Mouse (Mus musculus) adipocyte (in vitro differentiated cells): Measurements from ENCODE around the gene Ago1.

Source experiments
- DNase-seq: peaks from one replicate; pipeline ENCODE4 v3.0.0-alpha.2; 2016; ENCODE audit warnings: low spot score

Ago1 gene

DNA sequence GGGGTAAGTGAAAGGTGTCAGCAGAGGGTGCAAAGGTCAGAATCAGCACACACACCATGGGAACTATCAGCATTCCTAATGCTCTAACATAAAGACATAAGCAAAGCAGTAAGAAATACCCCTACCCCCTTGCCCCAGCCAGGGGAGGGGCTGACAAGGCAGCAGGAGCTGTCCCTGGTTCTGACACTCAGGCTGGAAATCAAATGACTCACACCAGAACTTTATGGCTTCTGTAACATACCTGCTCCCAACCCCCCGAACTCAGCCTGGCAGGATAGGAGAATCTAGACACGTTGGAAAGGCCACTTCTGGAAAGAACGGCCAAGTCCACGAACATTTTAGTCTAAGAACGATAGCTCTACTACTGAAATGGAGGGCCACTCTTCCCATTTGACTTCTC, 4.6 kb upstream of the Ago1 start:
- DNase-seq, result peak; percentile 31

DNA sequence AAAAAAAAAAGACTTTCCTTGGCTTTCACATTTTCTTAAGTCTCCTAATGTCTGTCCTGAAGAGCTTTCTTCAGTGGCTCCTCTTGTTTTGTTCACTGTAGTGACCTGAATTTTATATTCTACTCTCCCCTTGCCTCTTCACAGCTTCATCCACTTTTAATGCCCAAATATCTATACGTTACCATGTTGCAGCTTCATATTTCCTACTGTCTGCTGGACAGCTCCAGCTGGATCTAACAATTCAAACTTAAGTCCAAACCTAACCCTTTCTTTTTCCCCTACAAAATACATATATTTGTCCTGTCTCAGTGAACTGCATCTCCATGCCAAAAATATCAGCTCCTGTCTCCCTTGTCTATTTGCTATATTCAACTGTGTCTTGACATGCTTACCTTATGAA, 951 bp upstream of the Ago1 start:
- no peak for DNase-seq

DNA sequence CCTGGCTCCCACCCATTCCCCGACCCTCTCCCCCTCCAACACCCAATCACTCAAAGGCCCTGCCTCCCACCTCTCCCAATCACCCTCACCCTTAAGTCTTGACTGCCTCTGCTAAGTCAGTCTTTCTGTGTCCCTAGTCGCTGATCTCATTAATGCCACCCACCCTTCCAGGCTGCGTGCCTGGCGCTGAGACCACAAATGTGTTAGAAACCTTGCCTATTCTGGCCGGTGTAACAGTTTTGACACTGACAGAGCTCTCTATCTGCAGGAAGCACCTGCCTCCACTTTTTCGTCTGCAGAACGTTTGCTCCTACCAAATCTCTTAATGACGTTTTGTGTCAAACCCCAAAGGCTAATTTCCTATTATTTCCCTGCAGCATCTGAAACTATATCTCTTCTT, 542 bp upstream of the Ago1 start:
- no peak for DNase-seq

DNA sequence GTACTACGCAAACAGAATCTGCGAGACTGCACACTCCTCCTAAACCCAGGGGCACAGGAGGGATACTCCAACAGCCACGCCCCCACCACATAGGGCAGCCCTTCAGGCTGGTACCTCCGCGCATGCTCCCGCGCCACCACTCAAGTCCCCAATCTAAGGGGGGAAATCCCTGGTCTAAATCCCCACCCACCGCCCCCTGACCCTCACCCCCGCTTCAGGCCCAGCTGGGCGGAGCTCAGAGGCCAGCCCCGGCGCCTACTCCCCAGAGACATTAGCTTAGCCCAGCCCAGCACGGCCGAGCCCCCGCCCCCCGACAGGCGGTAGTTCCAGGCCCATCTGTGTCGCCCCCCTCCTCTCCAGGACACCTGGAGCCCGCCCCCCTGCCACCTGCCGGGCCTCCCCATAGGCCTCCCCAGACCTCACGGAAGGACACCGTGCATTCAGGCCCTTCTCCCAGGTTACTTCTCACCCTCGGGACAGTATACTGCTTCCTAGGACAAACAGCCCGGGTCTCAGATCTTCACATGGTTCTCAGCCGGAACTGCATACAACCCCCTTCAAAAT, 580 bp downstream of the Ago1 start:
- DNase-seq, result peak; percentile 21

DNA sequence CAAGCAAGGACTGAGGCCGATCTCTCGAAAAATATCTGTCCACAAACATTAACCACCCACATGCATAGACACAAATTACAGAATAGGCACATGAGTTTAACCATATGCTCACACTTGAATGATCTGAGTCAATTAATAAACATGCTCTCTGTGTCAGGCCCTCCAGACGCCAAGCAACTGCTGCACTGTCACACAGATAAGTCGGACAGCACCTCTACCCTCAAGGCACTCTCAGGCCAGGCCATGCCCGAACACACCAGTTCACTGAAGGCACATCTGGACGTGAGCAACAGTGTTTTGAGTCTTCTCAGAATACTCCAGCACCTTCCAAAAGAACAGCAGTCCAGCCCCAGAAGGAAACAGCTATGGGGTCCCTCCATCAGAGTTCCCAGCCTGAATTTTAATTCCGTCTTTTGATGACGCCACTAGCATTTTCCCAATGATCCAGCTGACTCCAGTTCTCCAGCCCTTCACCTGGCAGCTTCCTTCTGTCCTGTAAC, 2.1 kb downstream of the Ago1 start:
- DNase-seq, result no peak

DNA sequence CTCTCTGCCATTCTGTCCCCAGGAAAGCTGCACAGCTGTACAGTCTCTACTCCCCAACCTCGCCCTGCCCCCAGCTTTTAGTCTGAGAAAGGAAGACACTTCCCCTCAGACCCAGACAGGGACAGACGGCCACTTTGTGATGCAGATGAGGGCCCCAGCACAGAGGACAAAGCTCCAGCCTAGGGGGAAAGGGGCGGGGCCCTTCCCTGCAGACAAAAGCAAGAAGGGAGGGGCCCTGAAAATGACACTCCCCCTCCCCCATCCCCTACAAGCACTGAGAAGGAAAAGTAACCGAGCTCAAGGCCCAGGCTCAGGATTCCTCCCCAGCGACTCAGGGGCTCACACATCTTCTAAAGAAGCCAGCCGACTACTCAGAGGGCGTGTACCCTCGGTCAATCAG, 2.5 kb downstream of the Ago1 start:
- no peak for DNase-seq

DNA sequence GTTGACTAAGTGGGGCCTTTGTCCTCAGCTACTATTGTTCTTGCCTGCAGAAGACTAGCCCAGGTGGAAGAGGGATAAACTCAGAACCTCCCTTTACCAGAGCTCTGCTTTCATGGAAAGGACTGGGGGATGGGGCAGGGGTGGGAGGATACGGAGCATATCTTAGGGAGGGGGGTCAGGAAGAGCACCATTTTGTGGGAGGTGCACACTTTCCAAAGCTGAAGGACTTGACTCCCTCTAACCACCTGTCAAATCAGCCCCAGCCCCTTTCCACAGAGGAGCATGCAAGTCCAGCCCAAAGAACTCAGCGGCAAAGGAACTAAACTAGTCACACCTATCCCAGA, 3.5 kb downstream of the Ago1 start:
- no peak for DNase-seq

DNA sequence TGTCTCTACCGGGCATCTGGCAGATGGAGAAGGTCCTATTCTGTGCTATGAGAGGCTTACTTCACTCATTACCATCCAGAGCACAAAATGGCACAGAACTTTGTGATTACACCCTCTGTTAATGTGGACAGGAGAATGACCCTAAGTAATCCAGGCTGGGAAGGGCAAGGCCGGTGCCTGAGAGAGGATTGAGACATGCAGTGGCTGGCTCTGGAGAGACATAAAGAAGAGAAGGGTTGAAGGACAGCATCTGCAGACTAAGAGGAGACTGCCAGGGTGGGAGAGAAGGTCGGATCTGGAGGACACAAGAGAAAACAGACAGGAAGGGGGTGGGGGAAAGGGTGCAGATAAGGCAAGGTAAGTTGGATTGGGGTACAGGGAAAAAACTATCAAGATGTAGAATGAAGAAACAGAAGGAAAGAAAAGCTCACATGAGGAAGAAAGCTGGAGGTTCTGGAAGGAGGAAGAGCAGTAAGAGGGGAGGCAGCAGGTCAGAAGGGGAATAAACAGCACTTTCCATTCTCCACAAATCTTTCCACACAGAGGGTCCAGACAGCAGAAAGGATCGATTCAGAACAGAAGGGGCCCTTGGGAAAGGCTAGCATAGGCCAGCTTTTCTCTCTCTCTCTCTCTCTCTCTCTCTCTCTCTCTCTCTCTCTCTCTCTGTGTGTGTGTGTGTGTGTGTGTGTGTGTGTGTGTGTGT, 4.0 kb downstream of the Ago1 start:
- DNase-seq, result no peak

DNA sequence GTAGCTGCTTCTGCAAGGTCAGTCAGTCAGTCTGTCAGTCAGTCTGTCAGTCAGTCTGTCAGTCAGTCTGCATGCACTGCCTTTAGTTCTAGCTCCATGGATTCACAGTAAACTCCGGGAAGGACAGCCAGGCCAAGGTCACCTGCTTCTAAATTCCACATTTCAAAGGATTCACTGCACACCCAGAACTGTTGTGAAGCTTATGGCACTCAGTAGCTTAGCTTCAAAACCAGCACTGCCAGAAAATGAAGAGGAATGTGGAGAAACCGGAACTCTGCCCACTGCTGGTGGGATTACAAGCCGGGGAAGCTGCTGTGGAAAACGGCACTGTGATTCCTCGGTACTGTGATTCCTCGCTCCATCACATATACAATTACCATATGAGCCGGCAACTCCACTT, 12.9 kb downstream of the Ago1 start:
- DNase-seq, result no peak

DNA sequence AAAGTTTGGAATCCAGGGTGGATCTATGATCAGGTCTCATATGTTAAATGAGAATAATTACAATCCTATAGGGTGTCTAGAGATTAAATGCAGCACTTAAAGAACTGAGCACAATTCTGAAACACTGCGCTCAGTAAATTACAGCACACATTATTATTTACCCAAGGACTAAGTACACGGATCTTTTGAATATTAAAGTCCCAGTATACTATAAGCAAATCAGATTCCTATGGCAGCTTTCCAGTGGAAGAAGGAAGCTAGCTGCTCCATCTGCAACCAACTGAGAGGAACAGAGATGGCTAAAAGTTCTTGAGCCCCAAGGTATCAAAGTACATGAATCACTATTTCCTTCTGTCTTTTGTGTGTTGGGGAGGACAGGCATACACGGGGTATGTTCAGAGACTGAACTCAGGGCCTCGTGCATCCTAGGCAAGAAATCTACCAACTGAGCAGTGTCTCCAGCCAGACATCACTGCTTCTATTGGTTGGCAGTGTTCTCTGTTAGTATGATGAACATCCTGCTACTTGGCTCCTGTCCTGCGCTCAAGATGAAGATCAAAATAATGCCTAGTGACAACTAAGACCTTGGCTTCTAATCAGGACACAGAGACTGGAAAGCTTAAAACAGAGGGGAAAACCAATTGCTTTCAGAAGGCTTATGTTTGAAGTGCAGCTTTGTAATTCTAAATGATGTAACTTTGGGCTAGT, 13.7 kb downstream of the Ago1 start:
- no peak for DNase-seq

DNA sequence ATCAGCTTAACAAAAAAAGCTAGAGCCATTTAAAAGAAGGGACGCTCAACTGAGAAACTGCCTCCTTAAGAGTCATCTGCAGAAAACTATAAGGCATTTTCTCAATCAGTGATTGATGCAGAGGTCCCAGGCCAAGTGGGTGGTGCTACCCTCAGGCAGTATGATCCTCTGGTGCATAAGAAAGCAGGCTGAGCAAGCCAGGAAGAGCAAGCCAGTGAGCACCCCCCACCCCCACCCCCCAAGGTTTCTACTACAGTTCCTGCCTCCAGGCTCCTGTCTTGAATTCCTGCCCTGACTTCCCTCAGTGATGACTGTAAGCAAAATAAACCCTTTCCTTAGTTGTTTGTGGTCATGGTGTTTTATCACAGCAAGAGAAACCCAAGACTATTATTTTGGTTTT, 18.1 kb downstream of the Ago1 start:
- no peak for DNase-seq

DNA sequence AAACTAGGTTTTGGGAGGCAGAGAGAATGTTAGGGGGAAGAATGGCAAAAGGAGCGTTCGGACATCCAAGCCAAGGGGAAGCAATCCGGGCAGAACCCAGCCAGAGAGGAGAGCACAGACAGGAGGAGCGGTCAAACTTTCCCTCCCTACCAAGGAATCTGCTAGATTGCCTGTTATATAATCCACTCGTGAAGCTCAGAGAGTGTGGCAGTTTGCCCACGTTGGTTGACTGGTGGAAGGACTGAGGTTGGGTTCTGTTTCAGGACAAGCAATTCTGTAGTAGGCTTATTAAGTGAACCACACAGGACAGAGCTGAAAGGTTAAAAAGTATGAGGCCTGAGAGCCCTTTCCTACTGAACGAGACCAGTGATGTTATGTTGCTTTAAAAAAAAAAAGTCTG, 21.3 kb downstream of the Ago1 start:
- DNase-seq, result no peak

DNA sequence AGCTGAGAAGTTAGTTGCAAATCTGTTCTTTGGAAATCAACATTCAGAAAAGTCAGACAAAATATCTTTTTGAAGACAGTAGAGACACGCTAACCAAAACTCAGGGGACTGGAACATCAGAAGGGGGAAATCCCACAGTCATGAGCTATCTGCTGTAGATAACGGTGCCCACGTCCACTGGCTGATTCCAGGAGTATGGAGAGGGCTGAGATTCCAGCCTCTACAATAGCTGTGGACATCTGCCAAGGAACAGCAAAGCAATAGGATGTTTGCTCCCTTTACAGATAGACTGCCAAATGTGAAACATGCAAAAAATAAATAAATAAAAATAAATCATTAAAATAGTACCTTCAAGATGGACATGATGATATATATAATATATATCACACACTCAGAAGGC, 23.9 kb downstream of the Ago1 start:
- DNase-seq, result no peak

DNA sequence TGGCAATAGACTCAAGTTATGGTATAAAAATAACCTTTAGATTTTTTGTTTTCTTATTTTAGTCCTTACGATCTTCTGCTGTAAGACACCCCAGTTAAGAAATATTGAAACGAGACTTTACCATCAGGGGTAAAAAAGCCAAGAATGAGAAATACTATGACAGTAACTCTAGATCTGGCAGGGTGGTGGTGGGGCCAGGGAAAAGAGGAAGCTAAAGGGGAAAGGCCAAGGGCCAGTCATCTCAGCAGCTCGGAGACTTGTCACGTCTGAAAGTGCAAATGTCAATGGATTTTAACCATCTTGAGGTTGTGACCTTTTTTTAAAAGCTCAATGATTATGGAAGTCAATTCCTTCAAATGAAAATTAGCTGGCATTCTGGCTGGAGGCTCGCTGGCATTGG, 30.1 kb downstream of the Ago1 start:
- DNase-seq, result no peak

DNA sequence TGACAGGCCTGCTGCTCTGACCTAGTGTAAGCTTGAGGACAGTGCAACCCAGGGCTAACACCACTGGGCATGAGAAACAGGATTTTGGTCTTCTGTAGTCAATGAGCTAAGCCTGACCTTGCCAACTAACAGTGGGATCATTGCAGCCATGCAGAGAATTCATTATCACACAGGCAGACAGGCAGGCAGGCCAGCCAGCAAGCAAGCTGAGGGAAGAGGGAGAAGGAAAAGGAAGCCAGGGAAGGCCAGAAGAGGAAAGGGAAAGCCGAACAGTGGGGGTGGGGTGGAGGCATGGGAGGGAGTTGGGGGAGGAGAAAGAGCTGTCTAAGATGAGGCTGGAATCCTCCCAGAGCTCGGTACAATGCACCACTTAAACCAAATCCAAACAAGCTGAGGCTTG, 32.1 kb downstream of the Ago1 start:
- peak; percentile 15 for DNase-seq

DNA sequence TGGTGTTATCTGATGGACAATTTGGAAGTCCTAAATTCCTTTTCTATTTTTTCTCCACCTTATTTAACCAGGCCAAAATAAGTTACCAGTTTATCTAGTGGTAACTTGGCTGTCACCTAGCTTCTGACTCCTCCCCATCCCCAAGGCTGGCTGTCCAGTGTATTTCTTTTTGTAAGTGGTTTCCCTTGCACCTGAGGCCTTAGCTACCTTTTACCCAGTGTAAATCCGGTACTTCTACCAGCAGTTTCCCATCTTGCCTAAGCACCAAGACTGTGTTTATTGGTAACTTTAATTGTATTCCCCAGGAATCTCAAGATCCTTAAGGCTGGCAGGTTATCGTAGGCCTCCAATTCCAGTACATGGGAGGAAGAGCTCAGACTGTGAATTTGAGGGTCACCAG, 34.3 kb downstream of the Ago1 start:
- DNase-seq, result no peak

DNA sequence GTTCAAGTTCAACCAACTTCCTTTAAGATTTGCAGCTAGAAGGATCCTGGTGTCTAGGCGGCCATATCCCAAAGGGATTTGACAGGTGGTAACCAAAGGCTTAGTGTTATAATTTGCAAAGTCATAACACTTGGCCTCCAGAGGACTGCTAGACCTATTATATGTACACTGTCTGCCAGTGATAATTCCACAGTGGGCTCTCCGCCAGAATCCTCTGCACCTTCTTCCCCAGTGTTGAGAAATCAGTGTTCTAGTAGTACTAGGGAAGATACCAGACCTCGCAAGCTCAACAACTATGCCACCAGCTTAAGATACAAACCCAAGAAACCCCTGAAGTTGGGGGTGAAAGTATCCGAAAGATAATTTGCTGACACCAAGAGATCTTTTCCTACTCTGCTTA, 35.2 kb downstream of the Ago1 start:
- no peak for DNase-seq

DNA sequence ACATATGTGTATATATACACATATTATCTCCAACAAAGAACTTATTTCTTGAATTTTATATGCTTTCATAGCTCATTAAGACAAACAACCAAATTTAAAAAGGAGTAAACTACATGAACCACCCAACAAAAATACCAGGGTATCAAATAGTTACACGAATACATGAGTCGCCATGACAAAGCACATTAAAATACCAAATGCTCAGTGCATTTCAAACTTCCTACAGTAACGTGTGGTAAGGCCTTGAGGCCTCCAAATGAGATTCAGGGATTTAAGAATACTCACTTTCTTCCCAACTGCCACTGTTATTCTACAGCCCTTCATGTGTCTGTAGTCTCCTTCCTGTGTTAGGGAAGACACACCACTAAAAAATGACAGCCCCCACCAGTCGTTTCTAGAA, 36.6 kb downstream of the Ago1 start:
- DNase-seq, result no peak

DNA sequence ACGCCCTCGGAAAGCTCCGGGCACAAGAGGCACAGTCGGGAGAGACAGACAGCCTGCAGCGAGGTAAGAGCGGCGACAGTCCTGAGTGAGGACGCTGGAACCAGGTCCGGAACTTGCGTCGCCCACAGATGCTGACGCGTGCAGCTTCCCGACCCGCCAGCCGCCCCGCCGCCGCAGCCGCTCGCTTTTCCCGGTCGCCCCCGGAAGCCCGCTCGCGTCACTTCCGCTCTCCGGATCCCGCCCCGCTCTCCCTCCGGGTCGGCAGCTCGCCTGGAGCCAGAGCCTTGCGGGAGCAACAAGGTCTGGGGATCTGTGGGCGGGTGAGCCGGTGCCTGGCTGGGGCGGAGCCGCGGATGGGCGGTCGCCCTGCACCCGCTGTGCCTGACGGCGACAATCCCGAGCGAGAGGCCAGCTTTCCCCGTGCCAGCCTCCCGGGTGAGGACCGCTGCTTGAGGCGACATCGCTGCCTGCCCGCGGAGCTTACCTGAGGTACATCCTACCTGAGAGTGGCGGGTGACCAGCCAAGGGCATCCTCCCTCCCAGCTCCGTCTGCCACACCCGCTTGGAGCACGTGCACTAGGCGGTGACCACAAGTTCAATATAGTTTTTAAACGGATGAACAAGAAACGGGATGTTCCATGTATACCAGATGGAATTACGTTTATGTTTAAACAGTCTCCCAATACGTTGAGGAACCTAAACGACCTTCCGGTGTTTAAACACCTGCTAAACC, 38.9 kb downstream of the Ago1 start, which contains the start of gene Ago3:
Ago3 (minus strand) TSS at position 210 of the 733 bp plus-strand sequence.
- DNase-seq, result peak; percentile 89

DNA sequence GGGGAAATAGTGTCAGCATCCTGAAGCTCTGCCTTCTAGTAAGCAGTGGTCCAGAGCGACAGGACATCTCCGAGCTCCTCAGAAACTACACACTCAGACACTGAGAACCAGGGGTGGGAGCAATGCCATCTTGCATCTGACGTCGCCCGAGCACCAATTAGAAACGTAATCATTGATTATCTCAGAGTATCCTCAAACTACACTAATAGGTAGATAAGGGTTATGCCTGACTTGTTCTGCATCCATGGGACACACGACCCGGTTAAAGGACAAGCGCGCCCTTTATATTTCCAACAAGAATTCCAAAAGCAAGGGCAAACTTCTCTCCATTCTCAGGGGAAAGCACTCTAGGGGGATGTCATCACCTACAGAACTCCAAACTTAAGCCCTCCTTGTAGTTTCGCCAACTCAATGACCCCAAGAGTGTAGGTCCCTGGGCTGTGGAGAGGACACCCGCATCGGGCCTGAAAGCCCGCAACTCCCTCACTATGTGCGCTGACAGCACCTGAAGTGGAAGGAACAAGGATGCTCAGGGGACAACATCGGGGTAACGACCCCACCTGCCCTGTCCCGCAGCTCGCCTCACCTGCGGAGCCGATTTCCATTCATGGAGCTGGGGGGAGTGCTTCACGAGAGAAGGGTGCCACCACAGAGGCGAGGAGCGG, 39.6 kb downstream of the Ago1 start:
- DNase-seq, result peak; percentile 19

DNA sequence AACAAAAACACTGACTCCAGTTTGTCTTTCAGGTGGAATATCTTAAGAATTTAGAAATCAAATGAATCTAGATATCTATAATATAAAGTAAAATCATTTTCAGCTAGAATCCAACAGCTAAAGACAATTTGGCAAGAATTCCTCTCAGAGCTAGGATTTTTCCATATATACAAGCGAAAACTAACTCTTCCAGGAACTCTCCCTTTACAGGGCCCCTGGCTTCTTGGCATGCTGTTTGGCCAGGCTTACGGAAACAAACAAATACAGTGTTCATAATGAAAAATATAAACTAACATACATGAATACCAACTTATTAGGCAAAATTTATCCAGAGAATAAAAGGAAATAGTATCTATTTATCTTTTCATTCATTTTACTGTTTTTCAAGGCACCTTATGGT, 44.5 kb downstream of the Ago1 start:
- peak; percentile 56 for DNase-seq

DNA sequence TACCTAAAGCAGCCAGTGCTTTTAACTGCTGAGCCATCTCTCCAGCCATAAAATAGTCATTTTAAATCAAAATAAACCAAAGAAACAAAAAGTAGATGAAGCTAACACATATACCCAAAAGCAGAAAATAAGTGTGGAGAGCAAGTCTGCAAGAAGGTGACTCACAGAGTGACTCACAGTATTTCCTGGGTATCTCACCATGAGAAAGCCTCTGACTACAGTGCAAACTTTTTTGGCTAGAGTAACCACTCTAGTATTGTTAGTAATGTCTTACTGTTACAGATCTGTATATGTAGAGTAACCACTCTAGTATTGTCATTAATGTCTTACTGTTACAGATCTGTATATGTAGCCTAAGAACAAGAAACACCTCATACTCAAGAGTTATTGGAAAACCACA, 52.7 kb downstream of the Ago1 start:
- DNase-seq, result no peak
